Mouse (Mus musculus): ENCODE measurements around the gene Gtdc1.

DNA sequence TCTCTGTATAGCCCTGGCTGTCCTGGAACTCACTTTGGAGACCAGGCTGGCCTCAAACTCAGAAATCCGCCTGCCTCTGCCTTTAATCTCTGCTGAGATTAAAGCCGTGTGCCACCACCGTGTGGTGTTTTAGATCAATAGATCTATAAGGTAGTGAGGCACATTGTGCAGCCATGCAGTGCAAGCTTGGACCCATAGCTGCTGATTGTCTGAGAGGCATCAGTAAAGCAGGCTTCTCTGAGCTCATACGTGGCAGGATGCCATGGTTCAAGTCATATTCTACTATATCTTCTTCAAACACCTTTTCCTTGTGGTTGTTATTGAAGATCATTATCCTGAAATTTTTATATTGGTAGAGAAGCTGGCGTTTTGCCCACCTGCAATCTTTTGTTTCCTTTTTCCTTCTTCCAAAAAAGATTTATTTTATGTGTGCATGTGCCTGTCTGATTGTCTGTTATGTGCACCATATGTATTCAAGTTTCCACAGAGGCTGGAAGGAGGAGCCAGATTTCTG, 388.3 kb downstream of the Gtdc1 start:
- TF ChIP-seq POLR2A (IDR thresholded peaks at IDR 0.05; ENCODE audit: insufficient read depth, low read depth, low read length): no peak
- TF ChIP-seq CTCF (IDR thresholded peaks at IDR 0.05): no peak
- TF ChIP-seq EP300 (IDR thresholded peaks at IDR 0.05; ENCODE audit: insufficient read depth, low read depth, low read length): no peak
